Mouse (Mus musculus) ovary, postnatal 36 days (tissue): ENCODE results near the gene Rreb1.
A peak's percentile ranks its signal among the peaks of the same experiment; 100 is the strongest.

Experiments used
- DNase-seq: peaks from one replicate; pipeline ENCODE4 v3.0.0; 2022; ENCODE audit warnings: low spot score, mixed read lengths

The Rreb1 gene

DNA sequence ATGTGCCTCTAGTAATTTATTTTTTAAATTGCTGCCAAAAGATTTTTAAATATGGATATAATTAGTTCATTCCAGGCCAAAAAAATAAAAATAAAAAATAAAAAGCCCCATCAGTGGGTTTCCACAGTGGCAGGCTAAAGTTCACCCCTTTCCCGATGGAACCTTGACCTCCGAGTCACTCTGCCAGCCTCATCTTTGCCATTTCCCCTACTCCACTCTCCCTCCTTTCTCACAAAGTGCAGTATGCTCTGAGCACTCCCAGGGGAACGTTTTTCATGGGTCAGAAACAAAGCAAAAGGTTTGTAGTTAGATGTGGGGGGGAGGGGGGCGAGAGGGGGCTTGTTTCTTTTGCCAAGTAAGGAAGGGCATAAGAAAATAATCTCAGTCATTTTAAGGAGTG lies 98.6 kb downstream of the Rreb1 start:
- DNase-seq, result no peak

- no peak for DNase-seq
These were observed 99.0 kb downstream of the Rreb1 start for GRCm38 (mm10) chr13:37877241-37877640.

GRCm38 (mm10) chr13:37878918-37879331 lies 100.7 kb downstream of the Rreb1 start:
- no peak for DNase-seq

- DNase-seq, result no peak
These were observed 101.4 kb downstream of the Rreb1 start for GRCm38 (mm10) chr13:37879556-37879955.

GRCm38 (mm10) chr13:37880035-37880434 lies 101.8 kb downstream of the Rreb1 start:
- no peak for DNase-seq

- DNase-seq, result no peak
These were observed 102.5 kb downstream of the Rreb1 start for GRCm38 (mm10) chr13:37880581-37881130.

DNA sequence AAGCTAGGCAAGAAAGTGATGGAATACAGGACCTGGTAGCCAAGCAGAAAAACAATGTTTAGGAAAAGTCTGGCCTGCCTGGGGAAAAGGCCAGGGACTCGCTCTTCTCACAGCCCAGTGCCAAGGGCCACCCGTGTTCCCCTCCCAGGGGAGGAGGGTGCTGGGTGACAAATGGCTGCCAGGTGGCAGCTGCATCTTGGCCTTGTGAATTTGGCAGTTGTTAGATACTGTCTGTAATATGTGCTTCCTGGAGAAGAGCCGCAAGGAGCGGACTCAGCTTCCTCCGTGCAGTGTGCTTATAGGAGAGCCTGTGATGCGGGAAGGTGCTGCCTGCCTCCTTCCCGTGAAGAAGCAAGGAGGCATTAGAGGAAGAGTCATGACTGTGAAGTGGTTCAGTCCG lies 104.3 kb downstream of the Rreb1 start:
- DNase-seq, result peak; percentile 38

DNA sequence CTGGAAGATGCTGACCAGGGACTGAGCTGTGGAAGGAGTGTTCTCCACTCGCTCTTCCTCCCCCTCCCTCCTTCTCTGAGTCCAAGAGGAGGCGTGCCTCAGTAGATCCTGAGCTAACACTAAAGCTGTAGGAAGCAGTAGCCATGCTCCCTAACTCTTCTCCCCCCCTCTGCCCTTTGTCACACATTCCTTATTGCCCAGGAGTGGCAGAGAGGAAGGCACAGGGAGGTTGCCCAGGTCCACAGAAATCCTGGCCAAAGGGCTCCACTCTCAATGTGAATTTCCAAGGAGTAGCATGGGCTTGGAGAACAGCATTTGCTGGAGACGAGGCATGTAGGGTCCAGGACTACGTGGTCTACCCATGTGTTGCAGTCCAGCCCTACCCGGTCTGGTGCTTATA lies 104.8 kb downstream of the Rreb1 start:
- no peak for DNase-seq

DNA sequence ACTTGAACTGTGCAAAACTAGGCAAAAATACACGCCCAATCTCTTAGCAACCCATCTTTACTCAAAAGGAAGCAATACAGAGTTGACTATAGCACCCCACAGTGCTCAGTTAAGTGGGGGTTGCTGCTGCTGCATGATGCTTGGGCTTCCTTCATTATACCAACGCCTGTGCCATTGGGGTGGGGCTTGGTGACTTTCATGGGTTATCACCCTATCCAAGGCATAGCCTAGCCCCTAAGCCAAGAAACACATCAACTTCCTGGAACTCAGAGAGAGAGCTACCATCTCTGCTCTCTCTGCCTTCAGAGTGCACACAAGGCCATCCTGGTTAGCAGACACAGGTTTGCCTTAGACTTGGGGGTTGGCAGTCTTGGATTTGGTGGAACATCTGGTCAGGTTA lies 107.2 kb downstream of the Rreb1 start:
- DNase-seq, result no peak

- DNase-seq, result no peak
These were observed 107.8 kb downstream of the Rreb1 start for GRCm38 (mm10) chr13:37886024-37886423.

GRCm38 (mm10) chr13:37894756-37895155 lies 116.6 kb downstream of the Rreb1 start:
- no peak for DNase-seq

DNA sequence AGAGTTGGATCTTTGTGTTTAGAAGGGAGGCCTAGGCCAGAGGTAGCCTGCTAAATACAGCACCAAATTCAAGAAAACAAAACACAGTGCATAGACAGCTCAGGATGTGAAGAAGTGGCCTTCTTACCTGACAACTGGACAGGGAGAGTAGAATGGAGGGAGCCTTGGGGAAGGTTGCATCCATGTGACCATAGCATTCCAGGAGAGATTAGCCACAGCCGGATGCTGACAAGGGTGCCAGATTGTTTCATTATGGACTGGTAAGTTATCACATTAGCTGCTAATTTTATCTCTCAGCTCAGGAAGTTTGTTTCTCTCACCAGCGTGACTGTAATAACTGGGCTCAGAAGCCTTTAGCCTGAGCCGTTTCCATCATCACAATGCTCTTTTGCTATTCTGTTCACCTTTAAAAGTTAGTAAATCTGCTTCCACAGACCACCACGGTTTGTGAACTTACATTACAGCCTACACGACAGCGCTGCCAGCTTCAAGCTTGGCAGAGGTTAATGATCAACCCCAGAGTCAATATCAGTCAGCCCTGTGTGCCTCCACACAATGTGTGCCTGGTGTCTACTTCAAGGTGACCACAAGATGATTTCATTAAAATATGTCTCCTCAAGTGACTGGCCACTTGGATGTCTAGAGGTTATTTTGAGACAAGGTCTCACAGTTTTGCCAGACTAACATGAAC lies 117.5 kb downstream of the Rreb1 start:
- no peak for DNase-seq

- DNase-seq, result no peak
These were observed 118.2 kb downstream of the Rreb1 start for GRCm38 (mm10) chr13:37896423-37896822.

GRCm38 (mm10) chr13:37898772-37899171 lies 120.6 kb downstream of the Rreb1 start:
- DNase-seq, result no peak

- DNase-seq, result no peak
These were observed 124.8 kb downstream of the Rreb1 start for GRCm38 (mm10) chr13:37903036-37903435.

- DNase-seq, result no peak
These were observed 125.3 kb downstream of the Rreb1 start for GRCm38 (mm10) chr13:37903476-37903875.

- no peak for DNase-seq
These were observed 126.2 kb downstream of the Rreb1 start for GRCm38 (mm10) chr13:37904436-37904835.

DNA sequence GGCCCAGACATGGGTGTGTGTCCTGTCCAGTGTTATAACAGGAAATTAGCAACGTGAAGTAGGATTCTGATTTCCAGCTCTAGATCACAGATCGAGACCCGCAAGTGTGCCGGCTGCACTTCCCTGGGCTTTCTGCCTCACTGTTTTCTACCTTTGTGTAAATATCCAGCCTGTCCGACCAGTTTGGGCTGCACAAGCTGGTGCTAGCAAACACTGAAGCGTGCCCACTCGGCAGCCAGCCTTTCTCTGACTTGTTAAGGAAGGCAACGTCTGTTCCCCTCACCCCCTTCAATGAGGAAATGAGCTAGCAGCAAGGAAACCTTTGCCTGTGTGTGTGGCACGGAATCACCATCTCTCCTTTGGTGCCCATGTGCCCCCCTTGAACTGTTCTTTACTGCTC lies 129.9 kb downstream of the Rreb1 start:
- DNase-seq, result no peak

- no peak for DNase-seq
These were observed 130.3 kb downstream of the Rreb1 start for GRCm38 (mm10) chr13:37908493-37908892.

- no peak for DNase-seq
These were observed 131.0 kb downstream of the Rreb1 start for GRCm38 (mm10) chr13:37909225-37909624.

DNA sequence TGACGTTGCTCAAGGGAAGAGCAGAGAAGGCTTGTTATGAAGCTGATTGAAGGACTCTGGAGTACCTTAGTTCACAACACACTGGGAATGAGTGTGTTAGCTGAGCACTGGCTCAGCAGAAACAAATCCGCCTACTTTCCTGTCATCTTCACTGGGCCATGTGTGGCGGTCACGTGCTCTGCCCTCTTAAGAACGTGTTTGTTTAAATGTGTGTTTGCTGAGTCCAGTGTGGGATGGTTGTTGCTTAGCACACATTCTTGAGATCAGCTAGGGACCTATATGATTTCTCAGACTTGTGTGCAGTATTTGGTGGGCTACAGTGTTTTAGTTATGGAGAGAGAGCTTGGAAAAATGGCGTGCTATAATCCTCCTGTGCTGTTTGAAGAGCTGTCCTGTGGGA lies 133.8 kb downstream of the Rreb1 start:
- no peak for DNase-seq

- no peak for DNase-seq
These were observed 134.6 kb downstream of the Rreb1 start for GRCm38 (mm10) chr13:37912591-37913467.

- DNase-seq, result no peak
These were observed 135.8 kb downstream of the Rreb1 start for GRCm38 (mm10) chr13:37913963-37914362.
